Mouse (Mus musculus) erythroblast, embryonic 14.5 days (primary cell): ENCODE data around the gene Zfp652.

Experiments
- GATA1 ChIP-seq: IDR thresholded peaks from 2 replicates; pipeline ENCODE4 v1.6.1; 2012; ENCODE audit warnings: low read length, inconsistent platforms, mixed read lengths
- TAL1 ChIP-seq: IDR thresholded peaks from 3 replicates; pipeline ENCODE4 v1.6.1; 2012; ENCODE audit warnings: low read length, inconsistent platforms, mixed read lengths

DNA sequence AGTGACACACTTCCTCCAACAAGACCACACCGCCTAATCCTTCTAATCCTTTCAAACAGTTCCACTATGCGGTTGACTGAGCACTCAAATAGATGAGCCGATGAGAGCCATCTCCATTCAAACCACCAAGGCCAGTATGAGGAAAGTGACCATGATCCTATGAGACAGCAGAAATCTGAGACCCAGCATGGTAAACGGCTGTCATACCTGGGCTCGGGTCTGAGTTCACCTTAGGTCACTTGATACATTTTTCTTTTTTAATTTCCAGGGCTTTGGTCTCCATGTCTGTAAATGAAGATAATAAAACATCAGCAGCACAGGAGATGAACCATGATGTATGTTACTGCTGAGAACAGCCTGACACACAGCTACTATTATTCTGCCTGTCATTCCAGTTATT, 95.4 kb downstream of the Zfp652 start:
- TF ChIP-seq TAL1 (no peak), GATA1 (no peak)
